ENCODE assay signal across 8 mouse cellular contexts in genomic region chr2:136596451-136596850, GRCm38 (mm10).
A peak's percentile ranks its signal among the peaks of the same experiment; 100 is the strongest.
DNase-seq lines count a peak whose midpoint lies in the region; ATAC-seq and TF ChIP-seq lines count a peak whose summit lies in the region.

No protein-coding gene starts in this region.

- TF ChIP-seq POLR2A in embryonic fibroblast, embryonic 13.5 days (IDR thresholded peaks at IDR 0.05; ENCODE audit: low read depth, low read length) = no peak

- ATAC-seq in megakaryocyte, adult 5-6 weeks (ENCODE audit: poor library complexity, severe bottlenecking) = no peak

- no peak overlapping the region for H3K4me3 ChIP-seq in embryonic fibroblast, embryonic 13.5 days (ENCODE audit: insufficient read depth, low read length)

- DNase-seq in adrenal gland, adult 18-20 months (ENCODE audit: low spot score in 2 of 2) = peak; percentile 49 to 50
- no peak for DNase-seq in adrenal gland, postnatal 4 days (ENCODE audit: low spot score in 2 of 2)
- DNase-seq in urinary bladder, postnatal 14 days (ENCODE audit: low spot score) = peak; percentile 40
- DNase-seq in urinary bladder, postnatal 10 days (ENCODE audit: low spot score) = no peak
- DNase-seq in kidney, postnatal 4 days = peak; percentile 68 to 69
- peak; percentile 21 for DNase-seq in lung, postnatal 25 days (ENCODE audit: low spot score)

- H3K4me1 ChIP-seq in embryonic fibroblast, embryonic 13.5 days (ENCODE audit: control insufficient read depth, insufficient read depth, low read length) = no peaks in the 10 kb centered on the region

- TF ChIP-seq CTCF in embryonic fibroblast, embryonic 13.5 days (IDR thresholded peaks at IDR 0.05; ENCODE audit: borderline replicate concordance, insufficient read depth, low read length) = peak; percentile 41; the same call in 1 of the 2 replicates

- H3K27ac ChIP-seq in embryonic fibroblast, embryonic 13.5 days (ENCODE audit: insufficient read depth, low read length) = no peak overlapping the region

Comparison
In these comparisons a context has a peak if more than half of its experiments do, and no peak if none do; other contexts are left out.
1. DNase-seq: peak in adrenal gland, adult 18-20 months (2 of 2), urinary bladder, postnatal 14 days (single experiment), kidney, postnatal 4 days (2 of 2) and lung, postnatal 25 days (single experiment); none in adrenal gland, postnatal 4 days (0 of 2) and urinary bladder, postnatal 10 days (single experiment).